Mouse (Mus musculus): ENCODE data around the gene Alpl.

The Alpl gene

DNA sequence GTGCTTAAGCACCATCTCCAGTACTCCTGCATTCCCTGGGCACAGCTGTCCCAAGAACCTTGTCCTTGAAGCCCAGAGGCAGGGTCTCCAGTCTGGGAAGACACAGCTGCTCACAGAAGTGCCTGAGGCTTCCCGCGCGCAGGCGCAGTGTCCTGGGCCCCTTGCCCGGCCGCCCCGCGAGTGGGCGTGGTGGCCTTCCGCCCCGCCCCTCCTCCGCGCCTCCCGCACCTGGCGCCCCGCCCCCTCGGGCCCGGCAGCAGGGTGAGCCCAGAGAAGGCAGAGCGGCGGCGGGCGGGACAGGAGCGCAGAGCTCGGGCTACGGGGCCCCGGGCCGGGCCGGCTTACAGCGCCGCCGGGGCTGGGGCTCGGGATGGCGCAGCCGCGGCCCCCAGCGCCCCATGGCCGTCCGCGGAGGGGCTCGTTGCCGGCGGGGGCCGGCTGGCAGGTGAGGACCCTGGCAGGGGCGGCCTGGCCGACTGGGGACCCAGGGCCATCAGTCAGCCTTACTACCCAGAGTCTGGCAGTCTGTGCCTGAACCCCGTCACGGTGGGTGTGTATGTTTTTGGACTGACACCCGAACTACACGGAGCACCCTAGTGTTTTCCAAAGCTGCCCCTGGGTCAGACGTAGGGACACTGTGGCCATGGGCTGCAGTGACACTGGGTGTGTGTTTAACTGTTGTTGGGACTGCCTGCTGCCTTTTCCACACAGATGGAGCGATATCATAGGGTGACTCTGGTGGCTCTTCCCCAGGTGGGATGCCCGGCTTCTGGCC is 88.8 kb downstream of the Alpl start:
- no peak for DNase-seq

- no peak for DNase-seq
These were observed 89.7 kb downstream of the Alpl start for GRCm38 (mm10) chr4:137706510-137706909.

- DNase-seq, result no peak
These were observed 90.8 kb downstream of the Alpl start for GRCm38 (mm10) chr4:137705379-137705778.

GRCm38 (mm10) chr4:137704561-137704960 is 91.6 kb downstream of the Alpl start:
- no peak for DNase-seq

DNA sequence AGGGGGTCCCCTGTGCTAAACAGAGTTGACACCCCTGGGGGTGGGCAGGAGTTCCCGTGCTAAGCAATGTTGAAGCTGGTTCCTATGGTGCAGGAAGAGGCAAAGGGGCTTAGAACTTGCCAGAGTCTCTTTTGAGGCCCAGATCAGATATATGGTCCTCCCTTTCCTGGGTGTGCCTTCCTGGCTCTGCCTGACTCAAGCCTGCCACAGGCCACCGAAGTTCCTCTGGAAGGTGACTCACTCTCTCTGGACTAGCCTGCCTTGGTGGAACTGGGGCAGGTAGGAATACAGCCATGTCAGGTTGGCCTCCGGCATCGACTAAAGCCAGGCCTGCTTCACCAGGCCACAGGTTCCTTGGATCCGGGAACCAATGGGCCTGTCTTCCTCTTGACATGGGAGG is 93.1 kb downstream of the Alpl start:
- no peak for DNase-seq

GRCm38 (mm10) chr4:137700960-137701359 is 95.2 kb downstream of the Alpl start:
- DNase-seq, result no peak

DNA sequence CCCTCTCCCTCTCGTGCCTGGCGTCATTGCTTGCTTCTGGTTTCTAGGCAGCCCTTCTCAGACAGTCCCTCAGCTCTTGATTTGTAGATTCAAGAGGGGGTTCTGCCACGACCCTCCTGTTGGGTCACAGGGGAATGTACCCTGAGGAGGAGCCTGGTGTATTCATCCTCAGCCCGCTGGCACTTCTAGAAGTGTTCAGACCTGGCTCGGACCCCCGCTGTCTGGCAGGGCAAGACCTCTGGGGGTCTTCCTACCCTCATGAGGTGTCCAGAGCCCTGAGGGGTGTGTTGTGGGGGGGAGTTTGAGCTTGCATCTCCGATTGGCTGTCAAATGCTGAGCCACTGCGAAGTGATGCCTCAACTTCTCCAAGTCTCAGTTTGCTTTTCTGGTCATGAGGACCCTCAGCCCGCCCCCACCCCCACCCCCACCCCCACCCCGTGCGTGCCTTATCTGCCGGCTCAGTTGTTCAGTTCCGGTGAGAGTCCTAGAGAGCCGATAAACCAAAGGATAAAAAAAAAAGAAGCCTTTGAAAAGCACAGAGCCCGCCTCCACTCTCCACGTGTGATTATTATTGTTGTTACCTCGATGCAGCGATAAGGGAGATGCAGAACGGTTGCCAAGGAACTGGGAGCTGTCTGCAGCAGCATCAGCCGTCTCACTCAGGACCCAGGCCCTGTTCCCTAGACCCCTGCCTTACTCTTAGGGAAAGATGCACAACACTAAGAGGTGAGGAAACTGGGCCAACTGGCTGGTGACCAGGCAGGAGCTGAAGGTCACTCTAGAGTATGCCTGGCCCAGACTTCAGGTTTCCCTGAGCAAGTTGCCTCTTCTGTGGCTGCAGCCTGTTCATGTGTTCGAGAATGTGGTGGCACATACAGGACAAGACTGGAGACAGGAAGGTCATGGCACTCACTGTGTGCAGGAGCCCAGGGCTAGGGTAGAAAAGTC is 96.6 kb downstream of the Alpl start:
- no peak for DNase-seq

DNA sequence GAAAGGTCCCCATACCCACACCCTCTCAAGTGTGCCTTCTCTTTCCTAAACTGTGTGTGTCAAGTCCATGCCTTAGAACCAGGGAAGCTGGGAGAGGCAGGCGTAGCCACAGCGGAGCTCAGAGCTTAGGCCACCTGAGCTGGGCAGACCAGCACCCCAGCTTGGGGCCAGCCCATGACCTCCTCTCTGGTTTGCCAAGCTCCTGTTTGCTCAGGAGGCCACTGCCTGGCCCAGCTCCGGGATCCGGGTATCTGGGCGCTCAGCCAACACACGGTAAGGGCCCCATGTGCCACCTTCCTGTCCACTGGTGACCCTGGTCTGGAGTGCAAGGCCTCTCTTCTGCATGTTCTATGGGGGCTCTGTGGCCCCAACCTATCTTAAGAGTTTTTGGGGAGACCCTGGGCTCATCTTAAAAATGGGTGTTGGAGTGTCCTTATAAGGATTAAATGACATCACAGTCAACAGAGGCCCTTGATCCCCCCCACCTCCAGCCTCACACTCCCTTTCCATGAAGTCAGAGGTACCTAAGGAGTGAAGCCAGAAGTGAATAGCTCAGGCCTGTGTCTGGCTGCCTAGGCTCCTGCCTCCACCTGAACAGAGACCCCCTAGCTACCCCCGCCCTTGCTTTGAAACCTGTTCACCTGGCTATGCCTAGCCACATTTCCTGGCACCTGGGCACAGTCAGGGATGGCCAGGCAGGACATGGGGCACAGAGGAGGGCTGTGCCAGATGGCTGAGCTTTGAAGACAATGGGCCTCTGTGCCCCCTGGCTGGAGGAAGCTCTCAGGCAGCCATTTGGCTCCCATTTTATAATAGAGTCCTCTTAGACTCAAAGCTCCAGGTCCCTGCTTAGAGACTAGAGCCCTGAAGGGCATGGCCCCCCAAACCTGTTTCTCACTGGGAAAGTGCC is 97.9 kb downstream of the Alpl start:
- peak; percentile 78 for DNase-seq

- no peak for DNase-seq
These were observed 98.9 kb downstream of the Alpl start for GRCm38 (mm10) chr4:137697156-137697885.

- no peak for DNase-seq
These were observed 100.3 kb downstream of the Alpl start for GRCm38 (mm10) chr4:137695900-137696299.

DNA sequence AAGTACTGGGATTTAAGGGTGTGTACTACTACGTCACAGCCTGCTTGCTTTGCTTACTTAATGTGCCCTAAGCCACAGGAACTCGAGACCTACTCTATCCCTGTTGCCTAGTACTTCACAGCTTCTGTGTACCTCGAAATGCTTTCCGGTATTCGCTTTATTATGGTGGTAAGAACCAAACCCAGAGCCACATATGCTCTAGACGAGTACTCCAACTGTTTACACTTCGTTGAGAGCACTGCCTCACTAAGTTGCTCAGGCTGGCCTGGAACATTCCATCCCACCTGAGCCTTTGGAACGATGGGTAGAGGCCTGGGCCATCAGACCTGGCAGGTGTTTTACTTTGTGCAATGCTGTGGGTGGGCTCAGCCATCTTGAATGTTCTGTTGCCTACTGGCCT is 100.9 kb downstream of the Alpl start:
- DNase-seq, result no peak

- DNase-seq, result no peak
These were observed 103.9 kb downstream of the Alpl start for GRCm38 (mm10) chr4:137692107-137692902.

All from cerebellum, adult 8-10 months (tissue).